Mouse (Mus musculus): ENCODE measurements around the gene Tnrc6b. TPM values are rescaled to one million over a fixed set of nuclear protein-coding genes. Genes with fewer than 3 reads are reported as not detected.
"Not testable (repeated sequence)": the region's sequence is repeated elsewhere in the genome, so short reads cannot be mapped to it uniquely, and the experiment has no call there.

The Tnrc6b gene
- polyA plus RNA-seq, 1 experiment from 2014 or later, result 34.7 TPM

GRCm38 (mm10) chr15:80839653-80840420, 128.7 kb downstream of the Tnrc6b start:
- no peaks in the 10 kb centered on the region for H3K27me3 ChIP-seq
- no peaks in the 10 kb centered on the region for H3K36me3 ChIP-seq
- H3K27ac ChIP-seq, result no peak overlapping the region
- WGBS, result 70% methylated on average over 9 of the region's 9 CpGs
- no peak for ATAC-seq (ENCODE audit: low FRiP score, low read depth)
- peaks cover 42% of the 10 kb centered on the region for H3K4me1 ChIP-seq
- H3K4me2 ChIP-seq (replicated peaks), result no peak overlapping the region
- H3K4me3 ChIP-seq, result no peak overlapping the region
- H3K9ac ChIP-seq, result no peak overlapping the region
- no peaks in the 10 kb centered on the region for H3K9me3 ChIP-seq

DNA sequence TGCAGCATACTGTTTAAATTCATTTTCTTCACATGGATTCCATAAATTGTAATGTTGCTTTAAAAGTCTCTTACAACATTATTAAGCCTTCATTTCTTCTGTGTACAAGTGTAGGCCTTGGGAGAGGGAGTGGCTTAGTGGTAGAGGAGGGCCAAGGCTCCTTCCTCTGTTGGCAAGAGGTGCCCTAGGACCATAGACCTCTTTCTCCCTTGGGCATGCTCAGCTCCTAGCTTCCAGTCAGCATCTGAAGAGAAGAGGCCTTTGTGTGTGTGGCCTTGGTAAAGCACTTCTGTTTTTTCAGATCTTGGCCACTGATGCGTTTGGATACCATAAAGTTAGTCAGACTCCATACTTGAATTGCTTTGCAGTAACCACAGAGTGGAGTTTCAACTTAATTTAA, 133.1 kb downstream of the Tnrc6b start:
- Histone ChIP-seq H3K9ac (no peak overlapping the region), H3K4me3 (no peak overlapping the region), H3K27me3 (no peaks in the 10 kb centered on the region), H3K4me1 (peaks cover 11% of the 10 kb centered on the region; the same call in 1 of the 2 replicates), H3K4me2 (replicated peaks) (no peak overlapping the region), H3K9me3 (no peaks in the 10 kb centered on the region), H3K36me3 (peaks cover 9% of the 10 kb centered on the region; the same call in 1 of the 2 replicates), H3K27ac (no peak overlapping the region)
- ATAC-seq (ENCODE audit: low FRiP score, low read depth), result no peak
- 63% methylated on average over 1 of the region's 1 CpGs for WGBS

- WGBS, result 92% methylated on average over 2 of the region's 2 CpGs
- Histone ChIP-seq H3K4me2 (replicated peaks) (no peak overlapping the region), H3K36me3 (peaks cover 15% of the 10 kb centered on the region), H3K27ac (no peak overlapping the region), H3K4me3 (no peak overlapping the region), H3K27me3 (no peaks in the 10 kb centered on the region), H3K4me1 (peaks cover 4% of the 10 kb centered on the region; the same call in 1 of the 2 replicates), H3K9ac (no peak overlapping the region), H3K9me3 (no peaks in the 10 kb centered on the region)
- no peak for ATAC-seq (ENCODE audit: low FRiP score, low read depth)
Observed at GRCm38 (mm10) chr15:80844926-80845325, 133.8 kb downstream of the Tnrc6b start.

DNA sequence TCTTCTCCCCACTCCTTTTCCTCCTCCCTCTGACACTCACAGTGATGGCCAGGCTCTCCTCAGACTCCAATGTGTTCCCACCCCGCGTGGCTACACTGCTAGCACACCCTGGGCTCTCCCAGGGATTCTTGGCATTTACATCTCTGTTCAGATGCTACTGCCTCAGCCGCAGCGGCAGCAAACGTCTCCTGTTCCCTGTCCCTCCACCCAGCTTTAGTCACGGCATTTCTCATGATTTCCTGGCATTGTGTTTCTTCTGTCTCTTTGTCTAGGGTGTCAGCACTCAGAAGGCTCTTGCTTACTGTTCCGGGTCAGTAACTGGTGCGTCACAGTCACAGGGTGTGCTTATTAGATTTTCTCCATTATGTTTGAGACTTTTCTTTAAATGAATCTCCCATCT, 138.9 kb downstream of the Tnrc6b start:
- Histone ChIP-seq H3K27me3 (no peaks in the 10 kb centered on the region), H3K4me1 (no peaks in the 10 kb centered on the region), H3K9me3 (no peaks in the 10 kb centered on the region), H3K4me2 (replicated peaks) (no peak overlapping the region), H3K36me3 (peaks cover 19% of the 10 kb centered on the region), H3K9ac (no peak overlapping the region), H3K27ac (no peak overlapping the region), H3K4me3 (no peak overlapping the region)
- 74% methylated on average over 8 of the region's 8 CpGs for WGBS
- ATAC-seq (ENCODE audit: low FRiP score, low read depth), result no peak

- H3K36me3 ChIP-seq, result peaks cover 19% of the 10 kb centered on the region
- H3K4me2 ChIP-seq (replicated peaks), result no peak overlapping the region
- 90% methylated on average over 7 of the region's 7 CpGs for WGBS
- H3K9ac ChIP-seq, result no peak overlapping the region
- no peaks in the 10 kb centered on the region for H3K27me3 ChIP-seq
- H3K4me1 ChIP-seq, result 0 out of 2 replicates have a peak, but pooled peaks cover 3% of the 10 kb centered on the region
- no peaks in the 10 kb centered on the region for H3K9me3 ChIP-seq
- no peak overlapping the region for H3K27ac ChIP-seq
- no peak for ATAC-seq (ENCODE audit: low FRiP score, low read depth)
- H3K4me3 ChIP-seq, result no peak overlapping the region
Observed at GRCm38 (mm10) chr15:80850682-80851475, 139.8 kb downstream of the Tnrc6b start.

- Histone ChIP-seq H3K36me3 (peaks cover 19% of the 10 kb centered on the region), H3K27ac (no peak overlapping the region), H3K27me3 (no peaks in the 10 kb centered on the region), H3K4me3 (no peak overlapping the region), H3K9ac (no peak overlapping the region), H3K4me2 (replicated peaks) (no peak overlapping the region), H3K9me3 (no peaks in the 10 kb centered on the region), H3K4me1 (0 out of 2 replicates have a peak, but pooled peaks cover 3% of the 10 kb centered on the region)
- 91% methylated on average over 5 of the region's 5 CpGs for WGBS
- ATAC-seq (ENCODE audit: low FRiP score, low read depth), result no peak
Observed at GRCm38 (mm10) chr15:80852122-80852521, 141.0 kb downstream of the Tnrc6b start.

DNA sequence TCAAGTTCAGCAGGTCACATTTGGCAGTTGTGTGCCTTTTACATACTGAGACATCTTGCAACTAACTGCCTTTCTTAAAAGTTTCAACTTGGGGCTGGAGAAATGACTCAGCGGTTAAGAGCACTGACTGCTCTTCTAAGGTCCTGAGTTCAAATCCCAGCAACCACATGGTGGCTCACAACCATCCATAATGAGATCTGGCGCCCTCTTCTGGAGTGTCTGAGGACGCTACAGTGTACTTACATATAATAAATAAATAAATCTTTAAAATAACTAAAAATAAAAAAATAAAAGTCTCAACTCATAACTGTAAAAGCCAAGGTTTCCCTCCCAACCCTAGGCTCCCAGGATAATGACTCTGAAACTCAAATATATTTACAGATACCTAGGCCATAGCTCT, 141.4 kb downstream of the Tnrc6b start:
- WGBS, result 89% methylated on average over 3 of the region's 3 CpGs

DNA sequence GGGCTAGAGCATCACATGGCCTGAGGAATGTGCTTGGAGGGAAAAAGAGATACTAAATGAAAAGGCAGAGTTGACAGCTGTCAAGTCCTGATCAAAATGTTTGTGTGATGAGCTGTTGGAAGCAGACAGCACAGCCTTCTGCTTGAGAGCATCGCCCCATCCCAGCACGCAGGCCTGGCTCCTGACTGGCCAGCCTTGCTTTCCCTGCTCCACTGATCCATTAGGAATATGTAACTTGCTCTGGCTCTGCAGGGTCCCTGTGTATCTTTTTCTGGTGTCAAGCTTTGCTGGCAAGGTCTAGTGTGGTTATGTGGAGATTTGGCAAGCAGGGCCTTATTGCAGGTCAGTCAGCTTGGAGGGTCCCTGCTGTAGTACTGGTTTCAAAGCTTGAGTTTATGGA, 148.3 kb downstream of the Tnrc6b start:
- no peak overlapping the region for H3K27ac ChIP-seq
- no peak overlapping the region for H3K4me3 ChIP-seq
- H3K9me3 ChIP-seq, result no peaks in the 10 kb centered on the region
- H3K27me3 ChIP-seq, result no peaks in the 10 kb centered on the region
- no peak overlapping the region for H3K9ac ChIP-seq
- H3K36me3 ChIP-seq, result peaks cover 16% of the 10 kb centered on the region
- ATAC-seq (ENCODE audit: low FRiP score, low read depth), result no peak
- H3K4me1 ChIP-seq, result 0 out of 2 replicates have a peak, but pooled peaks cover 11% of the 10 kb centered on the region
- H3K4me2 ChIP-seq (replicated peaks), result no peak overlapping the region
- WGBS, result 94% methylated on average over 2 of the region's 2 CpGs

More for the DNA sequence above, 141.4 kb downstream of the Tnrc6b start:
- ATAC-seq (ENCODE audit: low FRiP score, low read depth); H3K27me3 ChIP-seq; H3K9me3 ChIP-seq; H3K4me2 ChIP-seq (replicated peaks); H3K4me1 ChIP-seq; H3K27ac ChIP-seq; H3K4me3 ChIP-seq; H3K9ac ChIP-seq: not testable (repeated sequence)
- H3K36me3 ChIP-seq, result peaks cover 19% of the 10 kb centered on the region

DNA sequence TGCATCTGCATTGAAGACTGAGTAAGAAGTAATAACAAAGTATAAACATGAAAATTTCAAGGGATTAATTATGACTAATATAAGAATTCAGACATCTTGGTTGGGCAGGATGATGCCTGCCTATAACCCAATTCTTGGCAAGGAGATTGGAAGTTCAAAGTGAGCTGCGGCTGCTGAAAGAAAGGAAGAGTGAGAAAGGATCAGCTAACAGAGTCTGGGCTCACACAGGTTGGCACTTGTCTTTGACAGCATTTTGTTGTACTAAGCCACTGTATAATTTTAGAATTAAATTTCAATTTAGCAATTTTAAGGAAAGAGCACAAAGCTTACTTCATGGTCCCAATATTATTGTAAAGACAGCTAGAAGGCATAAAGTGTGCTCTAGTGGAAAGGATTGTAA, 150.2 kb downstream of the Tnrc6b start:
- H3K36me3 ChIP-seq, result peaks cover 25% of the 10 kb centered on the region
- no peak for ATAC-seq (ENCODE audit: low FRiP score, low read depth)
- WGBS, result 89% methylated on average over 1 of the region's 1 CpGs

GRCm38 (mm10) chr15:80862027-80862426, 150.9 kb downstream of the Tnrc6b start:
- no peak overlapping the region for H3K27ac ChIP-seq
- H3K9ac ChIP-seq, result no peak overlapping the region
- H3K4me2 ChIP-seq (replicated peaks), result no peak overlapping the region
- WGBS, result 72% methylated on average over 2 of the region's 2 CpGs
- H3K27me3 ChIP-seq, result no peaks in the 10 kb centered on the region
- 0 out of 2 replicates have a peak, but pooled peaks cover 8% of the 10 kb centered on the region for H3K4me1 ChIP-seq
- ATAC-seq (ENCODE audit: low FRiP score, low read depth), result no peak
- peaks cover 31% of the 10 kb centered on the region for H3K36me3 ChIP-seq
- no peaks in the 10 kb centered on the region for H3K9me3 ChIP-seq
- no peak overlapping the region for H3K4me3 ChIP-seq

More for the DNA sequence above, 150.2 kb downstream of the Tnrc6b start:
- no peak overlapping the region for H3K4me3 ChIP-seq
- H3K9ac ChIP-seq, result no peak overlapping the region
- H3K4me2 ChIP-seq (replicated peaks), result no peak overlapping the region
- H3K27me3 ChIP-seq, result no peaks in the 10 kb centered on the region
- H3K27ac ChIP-seq, result no peak overlapping the region
- 0 out of 2 replicates have a peak, but pooled peaks cover 8% of the 10 kb centered on the region for H3K4me1 ChIP-seq
- no peaks in the 10 kb centered on the region for H3K9me3 ChIP-seq

- ATAC-seq (ENCODE audit: low FRiP score, low read depth); H3K4me3 ChIP-seq; H3K4me2 ChIP-seq (replicated peaks); H3K9me3 ChIP-seq; H3K9ac ChIP-seq; H3K4me1 ChIP-seq; H3K27me3 ChIP-seq; H3K27ac ChIP-seq: not testable (repeated sequence)
- H3K36me3 ChIP-seq, result peaks cover 33% of the 10 kb centered on the region
- WGBS, result 93% methylated on average over 4 of the region's 4 CpGs
Observed at GRCm38 (mm10) chr15:80868603-80869002, 157.5 kb downstream of the Tnrc6b start.

DNA sequence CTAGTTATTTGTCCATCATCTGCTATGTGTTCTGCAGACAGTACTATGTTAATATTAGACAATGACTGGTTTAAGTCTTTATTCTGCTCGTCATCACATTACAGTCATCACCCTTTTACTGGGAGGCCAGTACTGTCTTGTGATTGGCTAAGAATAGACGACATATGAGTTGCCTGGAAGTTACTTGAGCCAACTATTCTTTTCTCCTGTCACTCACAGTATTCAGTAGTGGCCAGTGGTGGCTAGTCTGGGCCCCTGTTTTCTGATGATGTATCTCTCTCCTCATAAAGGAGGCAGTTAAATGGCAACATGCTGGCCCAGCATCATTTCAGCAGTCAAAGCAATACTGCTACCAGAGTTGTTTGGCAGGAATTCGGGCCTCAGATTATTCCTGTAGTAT, 163.6 kb downstream of the Tnrc6b start:
- H3K9ac ChIP-seq, result no peak overlapping the region
- H3K4me2 ChIP-seq (replicated peaks), result no peak overlapping the region
- no peaks in the 10 kb centered on the region for H3K4me1 ChIP-seq
- no peaks in the 10 kb centered on the region for H3K9me3 ChIP-seq
- H3K27ac ChIP-seq, result no peak overlapping the region
- no peak overlapping the region for H3K4me3 ChIP-seq
- no peaks in the 10 kb centered on the region for H3K27me3 ChIP-seq
- ATAC-seq (ENCODE audit: low FRiP score, low read depth), result no peak
- 78% methylated on average over 3 of the region's 3 CpGs for WGBS
- peaks cover 44% of the 10 kb centered on the region for H3K36me3 ChIP-seq

Measured in limb, embryonic 13.5 days (tissue).